Mouse (Mus musculus): ENCODE data around the gene 1700057G04Rik. TPM values are rescaled to one million over a fixed set of nuclear protein-coding genes. Genes with fewer than 3 reads are reported as not detected.

The 1700057G04Rik gene
- not detected for polyA plus RNA-seq (2017; shearing (Covaris generic))

DNA sequence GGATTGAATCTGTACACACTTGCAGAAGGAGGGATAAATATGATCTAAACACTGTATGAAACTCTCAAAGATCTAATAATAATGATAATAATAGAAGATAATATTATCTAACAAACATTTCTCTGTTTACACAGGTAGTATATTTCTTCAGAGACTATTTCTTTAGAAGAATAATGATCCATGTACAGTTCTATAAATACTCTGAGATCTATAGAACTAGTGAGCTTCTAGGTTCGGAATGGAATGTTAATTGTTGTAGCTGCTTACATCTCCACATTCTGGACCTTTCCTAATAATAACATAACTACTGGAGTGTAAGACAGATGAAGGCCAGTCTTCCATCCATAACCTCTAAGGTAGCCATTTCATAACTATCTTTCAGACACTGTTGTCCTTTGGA lies at the start of gene 1700057G04Rik:
Gene 1700057G04Rik (plus strand): TSS at position 301 of the 400 bp plus-strand sequence.

DNA sequence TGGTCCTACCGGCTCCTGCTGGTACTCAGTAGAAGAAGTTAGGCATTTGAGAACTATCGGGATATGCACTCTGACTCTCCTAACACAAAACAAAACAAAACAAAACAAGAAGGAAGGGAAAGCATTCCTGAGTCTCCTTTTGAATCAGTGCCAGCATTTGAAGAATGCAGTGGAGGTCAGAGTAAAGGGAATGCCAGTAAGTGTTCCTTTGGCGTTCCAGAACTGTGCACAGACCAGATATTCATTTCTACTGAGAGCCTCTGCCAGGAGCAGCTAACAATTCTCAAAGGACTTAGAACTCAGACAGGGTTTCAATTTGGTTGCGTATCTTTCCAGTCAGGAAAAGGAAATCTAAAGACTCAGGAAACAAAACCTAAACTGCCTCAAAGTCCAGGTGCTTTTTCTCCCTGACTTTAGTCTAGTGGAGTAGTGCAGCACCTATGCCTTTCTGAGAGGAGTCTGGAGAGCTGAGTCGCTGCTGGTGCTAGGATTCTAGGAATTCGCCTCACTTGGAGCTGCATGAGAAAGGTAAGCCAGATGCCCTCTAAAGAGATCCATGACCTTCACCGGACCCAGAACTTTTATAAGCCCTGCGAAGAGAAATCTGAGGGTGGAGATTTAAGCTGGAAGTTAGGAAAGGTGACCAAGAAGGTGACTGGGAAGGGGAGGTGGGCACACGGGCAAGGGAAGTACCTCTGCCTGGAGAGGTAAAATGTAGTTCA lies 33.5 kb upstream of the 1700057G04Rik start, which contains the start of gene Plscr2:
Gene Plscr2 (plus strand): TSS at position 117 of the 722 bp plus-strand sequence.

Other genes starting within 250 kb of the 1700057G04Rik start
- gene Plscr5, start 116.4 kb upstream of the 1700057G04Rik start, polyA plus RNA-seq (2017; shearing (Covaris generic)) = not detected
- 0.46 TPM for gene Plscr1, start 59.6 kb upstream of the 1700057G04Rik start, polyA plus RNA-seq (2017; shearing (Covaris generic))
- 0.56 TPM for gene Plscr2, start 33.8 kb upstream of the 1700057G04Rik start, polyA plus RNA-seq (2017; shearing (Covaris generic))
- 0.19 TPM for gene Plscr4, start 148.0 kb downstream of the 1700057G04Rik start, polyA plus RNA-seq (2017; shearing (Covaris generic))
- gene Plod2, start 232.8 kb downstream of the 1700057G04Rik start, polyA plus RNA-seq (2017; shearing (Covaris generic)) = not detected

Measured in naive thymus-derived CD4-positive, alpha-beta T cell, adult 5 months (primary cell).